Mouse (Mus musculus) lung, postnatal 14 days (tissue): ENCODE measurements around the gene Tmem120b.
A peak's percentile ranks its signal among the peaks of the same experiment; 100 is the strongest.
"Not testable (repeated sequence)": the region's sequence is repeated elsewhere in the genome, so short reads cannot be mapped to it uniquely, and the experiment has no call there.

Experiments
- DNase-seq: peaks from one replicate; pipeline ENCODE4 v3.0.0; 2021

Tmem120b gene

GRCm38 (mm10) chr5:123057366-123058250, 10.6 kb upstream of the Tmem120b start:
- peak; percentile 99 for DNase-seq

- no peak for DNase-seq
Observed at GRCm38 (mm10) chr5:123058251-123059102, 9.7 kb upstream of the Tmem120b start.

- DNase-seq, result peak; percentile 48
Observed at GRCm38 (mm10) chr5:123059757-123060520, 8.3 kb upstream of the Tmem120b start.

- no peak for DNase-seq
Observed at GRCm38 (mm10) chr5:123060706-123061401, 7.4 kb upstream of the Tmem120b start.

GRCm38 (mm10) chr5:123061402-123061749, 6.8 kb upstream of the Tmem120b start:
- DNase-seq, result not testable (repeated sequence)

- DNase-seq, result no peak
Observed at GRCm38 (mm10) chr5:123063141-123063540, 5.1 kb upstream of the Tmem120b start.

GRCm38 (mm10) chr5:123064207-123064606, 4.0 kb upstream of the Tmem120b start:
- DNase-seq, result peak; percentile 85

GRCm38 (mm10) chr5:123067395-123067995, 720 bp upstream of the Tmem120b start:
- no peak for DNase-seq

GRCm38 (mm10) chr5:123068714-123069113, 499 bp downstream of the Tmem120b start:
- no peak for DNase-seq

- peak; percentile 96 for DNase-seq
Observed at GRCm38 (mm10) chr5:123075576-123076418, 7.6 kb downstream of the Tmem120b start.

GRCm38 (mm10) chr5:123076419-123077281, 8.4 kb downstream of the Tmem120b start:
- DNase-seq, result no peak

GRCm38 (mm10) chr5:123079568-123079967, 11.4 kb downstream of the Tmem120b start:
- no peak for DNase-seq

- DNase-seq, result no peak
Observed at GRCm38 (mm10) chr5:123080041-123080440, 11.8 kb downstream of the Tmem120b start.

- no peak for DNase-seq
Observed at GRCm38 (mm10) chr5:123080510-123080909, 12.3 kb downstream of the Tmem120b start.

GRCm38 (mm10) chr5:123083340-123084050, 15.3 kb downstream of the Tmem120b start:
- DNase-seq, result no peak

GRCm38 (mm10) chr5:123086501-123086900, 18.3 kb downstream of the Tmem120b start:
- no peak for DNase-seq

GRCm38 (mm10) chr5:123088784-123089183, 20.6 kb downstream of the Tmem120b start:
- DNase-seq, result no peak

GRCm38 (mm10) chr5:123090560-123091306, 22.5 kb downstream of the Tmem120b start:
- DNase-seq, result no peak
